Mouse (Mus musculus) intestine, embryonic 16.5 days (tissue): ENCODE measurements at regions not wholly inside any gene's neighbourhood (a gene's known extent, or its start where the extent isn't known, plus 50 kb on each side); places are given as distances from the start of the nearest gene placed in this dataset.
A peak's percentile ranks its signal among the peaks of the same experiment; 100 is the strongest.

Source experiments
- ATAC-seq: fragments of 200-750 bp; cut with Nextera tagmentation; 2 replicates; pipeline ENCODE4 v1.8.0; 2017; ENCODE audit warnings: moderate TSS enrichment, moderate library complexity
- H3K27ac ChIP-seq: fragments of 300-500 bp; sonication (generic); 2 replicates; pipeline ENCODE4 v1.5.1; 2014; ENCODE audit warnings: mild to moderate bottlenecking, low read length
- H3K27me3 ChIP-seq: fragments of 300-500 bp; sonication (generic); replicated peaks from 2 replicates; pipeline ENCODE4 v1.6.1; 2014; ENCODE audit warnings: low read length, control low read depth, mixed read lengths; ENCODE audit not compliant: control insufficient read depth, insufficient read depth
- H3K36me3 ChIP-seq: fragments of 300-500 bp; sonication (generic); 2 replicates; pipeline ENCODE4 v1.6.1; 2014; ENCODE audit warnings: low read length, control low read depth; ENCODE audit not compliant: control insufficient read depth, insufficient read depth
- H3K4me1 ChIP-seq: fragments of 300-500 bp; sonication (generic); 2 replicates; pipeline ENCODE4 v1.6.1; 2014; ENCODE audit warnings: low read length, control low read depth, mixed read lengths; ENCODE audit not compliant: control insufficient read depth, insufficient read depth
- H3K4me2 ChIP-seq: fragments of 300-500 bp; sonication (generic); 2 replicates; pipeline ENCODE4 v1.6.1; 2014; ENCODE audit warnings: low read depth, low read length, control low read depth
- H3K4me3 ChIP-seq: fragments of 300-500 bp; sonication (generic); 2 replicates; pipeline ENCODE4 v1.5.1; 2014; ENCODE audit warnings: mild to moderate bottlenecking, low read length
- H3K9ac ChIP-seq: fragments of 300-500 bp; sonication (generic); 2 replicates; pipeline ENCODE4 v1.6.1; 2014; ENCODE audit warnings: low read depth, low read length
- H3K9me3 ChIP-seq: fragments of 300-500 bp; sonication (generic); 2 replicates; pipeline ENCODE4 v1.6.1; 2016; ENCODE audit warnings: low read length, control low read depth; ENCODE audit not compliant: control insufficient read depth
- WGBS: fragments of 180-500 bp; shearing (Covaris S2); extraction: QIAGEN DNeasy Blood & Tissue Kit; methylation state at CpG from one replicate; pipeline ENCODE4 v1.1.7; 2014; 5-methylcytosine and 5-hydroxymethylcytosine counted together

DNA sequence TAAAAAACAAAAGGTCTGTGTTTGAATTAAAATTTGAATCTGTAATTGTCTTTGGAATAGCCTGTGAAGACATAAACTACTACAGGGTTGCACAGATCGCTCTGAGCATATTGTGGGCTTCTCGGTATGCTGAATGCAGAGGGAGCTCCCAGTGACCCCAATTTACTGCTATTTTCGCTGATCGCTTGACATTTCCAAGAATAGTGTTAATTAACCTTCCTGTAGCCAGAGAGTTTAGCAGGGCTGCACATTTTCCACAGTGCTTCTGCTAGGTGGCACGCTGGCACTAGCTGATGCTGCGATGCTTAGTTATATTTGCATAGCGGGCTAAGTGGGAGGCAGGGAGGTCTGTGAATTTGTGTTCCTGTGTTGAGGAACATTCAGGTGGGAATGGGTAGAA, 164.8 kb upstream of the Stac start:
- no peaks in the 10 kb centered on the region for H3K9me3 ChIP-seq
- H3K4me3 ChIP-seq = no peak overlapping the region
- no peak overlapping the region for H3K4me2 ChIP-seq
- WGBS = 87% methylated on average over 7 of the region's 7 CpGs
- no peaks in the 10 kb centered on the region for H3K27me3 ChIP-seq
- no peak overlapping the region for H3K27ac ChIP-seq
- H3K4me1 ChIP-seq = no peaks in the 10 kb centered on the region
- H3K9ac ChIP-seq = no peak overlapping the region
- ATAC-seq = no peak
- no peaks in the 10 kb centered on the region for H3K36me3 ChIP-seq

DNA sequence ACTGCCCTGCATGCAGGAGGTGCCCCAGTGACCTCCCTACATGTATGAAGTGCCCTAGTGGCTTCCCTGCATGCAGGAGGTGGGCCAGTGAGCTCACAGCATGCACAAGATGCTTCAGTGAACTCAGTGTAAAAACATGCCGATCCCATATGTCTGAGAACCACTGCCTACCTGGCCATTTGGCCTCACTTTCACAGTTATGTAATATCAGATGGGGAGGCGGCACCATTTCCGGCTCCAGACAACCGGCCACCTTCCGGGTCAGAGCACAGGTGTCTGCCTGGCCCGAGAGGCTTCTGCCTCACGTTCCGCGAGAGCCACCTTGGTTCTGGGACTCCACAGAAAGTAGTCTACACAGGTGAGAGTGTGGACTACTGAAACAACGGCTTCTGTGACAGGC, 156.2 kb upstream of the Stac start:
- Histone ChIP-seq H3K27me3 (no peaks in the 10 kb centered on the region), H3K9me3 (no peaks in the 10 kb centered on the region), H3K4me1 (no peaks in the 10 kb centered on the region), H3K4me2 (no peak overlapping the region), H3K4me3 (no peak overlapping the region), H3K9ac (no peak overlapping the region), H3K36me3 (no peaks in the 10 kb centered on the region), H3K27ac (no peak overlapping the region)
- no peak for ATAC-seq
- WGBS = 94% methylated on average over 10 of the region's 10 CpGs

DNA sequence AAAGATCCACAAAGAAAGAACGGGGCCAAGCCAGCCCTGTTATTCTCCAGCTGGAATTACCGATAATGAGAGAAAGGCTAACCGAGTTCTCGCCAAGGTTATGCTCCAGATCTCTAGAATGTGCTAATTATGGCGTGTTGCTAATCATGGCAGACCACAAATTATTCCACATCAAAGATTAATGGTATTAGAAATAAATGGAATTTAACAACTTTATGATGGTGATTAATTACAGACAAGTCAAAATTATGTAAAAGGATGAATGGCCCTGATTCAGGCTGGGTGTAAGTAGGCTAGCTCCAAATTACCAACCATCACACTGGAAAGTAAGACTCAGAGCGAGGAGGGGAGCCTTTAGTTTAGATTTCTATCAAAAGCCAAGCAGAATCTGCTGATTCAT, 151.0 kb upstream of the Stac start:
- no peaks in the 10 kb centered on the region for H3K36me3 ChIP-seq
- no peaks in the 10 kb centered on the region for H3K27me3 ChIP-seq
- H3K9ac ChIP-seq = no peak overlapping the region
- H3K27ac ChIP-seq = no peak overlapping the region
- WGBS = 84% methylated on average over 6 of the region's 6 CpGs
- H3K9me3 ChIP-seq = no peaks in the 10 kb centered on the region
- ATAC-seq = no peak
- H3K4me3 ChIP-seq = no peak overlapping the region
- H3K4me1 ChIP-seq = no peaks in the 10 kb centered on the region
- no peak overlapping the region for H3K4me2 ChIP-seq

DNA sequence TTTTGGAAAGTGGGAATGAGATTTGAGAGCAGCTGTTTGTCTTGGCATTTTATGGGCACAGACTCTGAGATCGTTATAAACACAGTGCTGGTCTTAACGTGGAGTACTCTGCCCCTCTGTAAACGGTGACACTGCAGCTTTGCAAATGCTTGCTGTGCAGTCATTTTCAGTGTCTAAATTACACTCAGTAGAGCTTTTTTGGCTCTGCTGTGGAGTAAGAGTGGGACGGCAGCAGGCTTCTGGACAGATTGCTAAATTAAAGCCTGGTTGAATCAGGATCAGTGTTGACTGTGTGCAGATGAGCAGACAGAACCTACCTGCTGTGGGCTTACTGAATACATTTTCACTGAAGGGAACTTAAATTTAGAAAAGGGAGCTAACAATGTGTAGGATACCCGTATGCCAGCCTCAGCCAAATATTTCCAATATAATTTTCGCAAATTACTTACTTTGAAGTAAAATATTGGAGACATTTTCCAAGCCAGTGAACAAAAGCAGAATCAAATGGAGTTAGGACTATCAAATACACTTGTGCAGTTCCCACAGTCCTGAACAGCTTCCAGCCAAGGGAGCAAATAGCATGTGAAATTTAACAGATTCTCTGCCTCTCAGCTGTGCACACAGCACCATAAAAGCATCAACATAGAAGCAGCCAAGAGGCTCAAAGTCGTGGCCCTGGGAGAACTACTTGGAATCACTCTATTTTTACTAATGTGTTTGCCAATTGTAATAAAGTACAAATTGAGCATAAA, 148.1 kb upstream of the Stac start:
- no peak overlapping the region for H3K4me3 ChIP-seq
- no peaks in the 10 kb centered on the region for H3K27me3 ChIP-seq
- ATAC-seq = no peak
- no peak overlapping the region for H3K9ac ChIP-seq
- H3K4me2 ChIP-seq = no peak overlapping the region
- H3K9me3 ChIP-seq = no peaks in the 10 kb centered on the region
- H3K4me1 ChIP-seq = no peaks in the 10 kb centered on the region
- H3K27ac ChIP-seq = no peak overlapping the region
- 47% methylated on average over 7 of the region's 7 CpGs for WGBS
- H3K36me3 ChIP-seq = no peaks in the 10 kb centered on the region

DNA sequence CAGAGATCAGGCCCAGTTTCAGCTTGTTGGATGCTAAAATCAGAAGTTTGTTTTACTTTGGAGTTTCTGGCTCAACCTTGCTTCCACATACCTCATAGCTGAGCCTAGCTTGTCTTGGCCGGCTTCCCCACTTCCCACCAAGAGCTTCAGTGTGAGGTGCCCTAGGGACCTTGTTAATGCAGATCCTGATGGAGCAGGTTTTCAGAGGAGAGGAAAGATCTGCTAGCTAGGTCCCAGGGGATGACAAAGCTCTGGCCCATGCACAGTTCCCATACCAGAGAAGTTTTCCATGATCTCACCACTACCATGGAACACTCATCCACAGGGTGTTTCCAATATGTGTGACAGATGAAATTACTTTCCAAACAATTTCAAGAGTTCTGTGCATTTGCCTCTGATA, 131.9 kb upstream of the Stac start:
- 91% methylated on average over 1 of the region's 1 CpGs for WGBS

DNA sequence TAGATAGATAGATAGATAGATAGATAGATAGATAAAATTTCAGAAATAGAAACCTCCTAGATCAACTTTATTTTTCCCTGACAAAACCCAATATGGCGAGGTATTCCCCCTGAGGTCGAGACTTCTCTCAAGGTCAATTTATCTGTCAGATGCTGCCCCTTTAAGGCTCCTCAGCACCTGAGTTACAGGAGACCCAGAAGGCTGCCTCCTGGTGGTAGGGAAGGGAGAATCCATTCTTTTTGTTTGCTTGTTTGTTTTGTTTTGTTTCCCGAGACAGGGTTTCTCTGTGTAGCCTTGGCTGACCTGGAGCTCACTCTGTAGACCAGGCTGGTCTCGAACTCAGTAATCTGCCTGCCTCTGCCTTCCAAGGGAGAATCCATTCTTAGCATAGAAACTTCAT, 127.3 kb upstream of the Stac start:
- H3K4me1 ChIP-seq = no peaks in the 10 kb centered on the region
- no peak overlapping the region for H3K4me2 ChIP-seq
- H3K9me3 ChIP-seq = no peaks in the 10 kb centered on the region
- no peaks in the 10 kb centered on the region for H3K36me3 ChIP-seq
- ATAC-seq = no peak
- no peaks in the 10 kb centered on the region for H3K27me3 ChIP-seq
- no peak overlapping the region for H3K9ac ChIP-seq
- no peak overlapping the region for H3K27ac ChIP-seq
- no peak overlapping the region for H3K4me3 ChIP-seq
- 63% methylated on average over 4 of the region's 4 CpGs for WGBS

More for the DNA sequence above, 131.9 kb upstream of the Stac start:
- H3K9ac ChIP-seq = no peak overlapping the region
- no peak overlapping the region for H3K27ac ChIP-seq
- no peaks in the 10 kb centered on the region for H3K9me3 ChIP-seq
- no peaks in the 10 kb centered on the region for H3K27me3 ChIP-seq
- no peak for ATAC-seq
- H3K4me3 ChIP-seq = no peak overlapping the region
- H3K36me3 ChIP-seq = no peaks in the 10 kb centered on the region
- H3K4me1 ChIP-seq = no peaks in the 10 kb centered on the region
- H3K4me2 ChIP-seq = no peak overlapping the region

DNA sequence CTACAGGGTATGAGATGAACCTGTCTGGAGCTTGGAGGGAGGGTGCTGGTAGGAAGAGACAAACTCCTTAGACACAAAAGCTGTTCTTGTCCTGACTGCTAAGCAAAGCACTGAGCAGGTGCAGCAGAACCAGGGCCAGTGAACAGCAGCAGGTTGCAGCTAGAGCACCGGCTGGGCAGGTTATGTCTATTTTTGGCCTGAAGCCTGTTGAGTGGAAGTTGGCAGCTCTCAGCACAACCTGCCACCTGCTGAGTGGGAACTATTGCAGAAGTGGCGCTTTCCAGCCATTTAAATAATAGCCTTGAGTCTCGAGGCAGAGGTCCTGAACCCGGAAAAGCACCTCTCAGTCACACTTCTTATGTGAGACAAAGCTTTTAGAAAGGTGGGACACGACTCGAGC, 114.8 kb upstream of the Stac start:
- H3K27ac ChIP-seq = no peak overlapping the region
- 78% methylated on average over 6 of the region's 6 CpGs for WGBS
- H3K9ac ChIP-seq = no peak overlapping the region
- no peak overlapping the region for H3K4me2 ChIP-seq
- no peaks in the 10 kb centered on the region for H3K27me3 ChIP-seq
- H3K9me3 ChIP-seq = no peaks in the 10 kb centered on the region
- H3K4me3 ChIP-seq = no peak overlapping the region
- H3K4me1 ChIP-seq = no peaks in the 10 kb centered on the region
- peak; percentile 42; the same call in 1 of the 2 replicates for ATAC-seq
- H3K36me3 ChIP-seq = no peaks in the 10 kb centered on the region

DNA sequence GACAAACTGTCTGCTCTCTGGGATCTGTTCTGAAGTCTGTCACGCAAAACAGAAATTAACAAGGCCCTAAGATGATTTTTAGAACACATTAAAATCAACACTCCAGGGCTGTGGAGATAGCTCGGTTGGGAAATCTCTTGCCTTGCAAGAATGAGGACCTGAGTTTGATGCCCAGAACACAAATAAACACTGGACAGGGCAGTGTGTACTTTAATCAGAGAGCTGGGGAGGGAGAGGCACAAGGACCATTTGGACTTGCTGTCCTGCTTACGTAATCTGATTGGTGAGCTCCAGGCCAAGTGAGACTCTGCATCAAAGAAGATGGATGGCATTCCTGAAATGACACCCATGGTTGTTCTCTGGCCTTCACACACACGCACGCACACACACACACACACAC, 111.2 kb upstream of the Stac start:
- Histone ChIP-seq H3K9me3 (no peaks in the 10 kb centered on the region), H3K4me1 (no peaks in the 10 kb centered on the region), H3K27ac (no peak overlapping the region), H3K4me3 (no peak overlapping the region), H3K4me2 (no peak overlapping the region), H3K36me3 (no peaks in the 10 kb centered on the region), H3K27me3 (no peaks in the 10 kb centered on the region), H3K9ac (no peak overlapping the region)
- WGBS = 73% methylated on average over 5 of the region's 5 CpGs
- ATAC-seq = no peak

DNA sequence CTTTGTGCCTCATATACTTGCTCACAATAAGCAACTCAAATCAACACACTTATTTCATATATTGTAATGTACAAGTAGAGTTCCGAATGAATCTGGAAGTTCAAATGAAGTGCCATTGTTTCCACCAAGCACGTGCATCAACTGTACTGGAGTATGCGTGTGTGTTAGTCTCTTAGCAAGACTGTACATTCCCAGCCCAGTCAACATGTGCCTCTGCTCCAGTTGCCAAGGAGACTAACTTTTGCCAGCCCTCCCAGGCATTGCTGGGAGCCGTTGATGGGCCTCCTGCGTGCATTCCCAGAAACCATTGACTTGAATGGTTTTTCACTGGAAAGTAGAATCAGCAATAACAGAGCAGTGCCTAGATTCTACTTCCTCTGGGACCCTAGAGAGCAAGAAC, 110.7 kb upstream of the Stac start:
- Histone ChIP-seq H3K27me3 (no peaks in the 10 kb centered on the region), H3K27ac (no peak overlapping the region), H3K4me1 (no peaks in the 10 kb centered on the region), H3K4me2 (no peak overlapping the region), H3K9ac (no peak overlapping the region), H3K9me3 (no peaks in the 10 kb centered on the region), H3K36me3 (no peaks in the 10 kb centered on the region), H3K4me3 (no peak overlapping the region)
- 80% methylated on average over 5 of the region's 5 CpGs for WGBS
- ATAC-seq = no peak

DNA sequence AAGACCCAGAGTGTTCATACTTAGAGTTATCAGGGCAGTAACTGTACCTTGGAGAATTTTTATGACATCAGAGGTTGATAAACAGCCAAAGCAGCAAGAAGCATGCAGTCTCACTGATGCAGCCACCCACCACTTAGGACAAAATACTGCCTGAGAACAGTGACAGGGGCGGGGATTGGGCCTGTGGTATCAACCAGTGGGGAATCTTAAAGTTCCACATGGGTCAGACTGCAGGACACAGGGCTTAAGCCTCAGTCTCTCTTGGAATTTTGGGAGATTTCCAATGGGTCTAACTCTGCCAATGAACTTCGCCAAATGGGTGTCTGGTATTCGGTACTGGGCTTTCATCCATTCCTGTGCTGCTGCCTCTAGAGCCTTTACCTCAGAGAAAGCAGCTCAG, 88.8 kb upstream of the Stac start:
- Histone ChIP-seq H3K27ac (no peak overlapping the region), H3K36me3 (no peaks in the 10 kb centered on the region), H3K9me3 (no peaks in the 10 kb centered on the region), H3K4me2 (no peak overlapping the region), H3K9ac (no peak overlapping the region), H3K4me3 (no peak overlapping the region), H3K4me1 (no peaks in the 10 kb centered on the region), H3K27me3 (no peaks in the 10 kb centered on the region)
- ATAC-seq = no peak
- WGBS = 82% methylated on average over 3 of the region's 3 CpGs
